ENCODE assay signal across 8 mouse cellular contexts in the genomic region with DNA sequence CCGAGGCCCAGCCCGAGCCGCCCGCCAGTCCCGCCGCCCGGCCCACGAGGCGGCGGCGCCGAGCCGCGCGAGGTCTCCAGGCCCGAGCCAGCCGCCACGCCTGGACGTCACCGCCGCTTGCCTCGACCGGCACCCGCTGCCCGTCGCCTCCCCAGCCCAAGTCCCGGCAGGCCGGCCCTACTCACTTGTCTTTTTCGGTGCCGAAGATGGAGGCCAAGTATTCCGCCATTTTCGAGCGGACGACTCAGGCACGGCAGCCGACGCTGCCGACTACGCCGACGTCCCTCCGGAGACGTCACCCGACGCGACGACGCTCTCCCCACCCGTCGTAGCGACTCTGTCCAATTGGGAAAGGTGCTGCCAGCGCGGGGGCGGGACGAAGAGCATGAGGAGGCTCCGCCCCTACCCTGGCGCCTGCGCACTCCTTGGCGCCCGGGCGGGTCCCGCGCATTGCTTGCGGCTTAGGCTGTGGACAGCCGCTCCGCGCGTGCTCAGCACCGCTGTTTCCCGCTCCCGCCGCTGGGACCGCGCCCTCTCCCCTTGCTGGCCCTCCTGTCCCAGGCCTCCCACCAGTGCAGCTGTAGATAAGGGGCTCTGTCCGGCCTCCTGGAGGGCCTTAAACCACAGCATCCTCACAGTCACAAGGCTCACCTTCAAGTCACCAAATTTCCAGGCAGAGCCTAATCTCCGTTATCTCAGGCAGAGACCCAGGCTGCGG. TPM values are rescaled to one million over a fixed set of nuclear protein-coding genes. Genes with fewer than 3 reads are reported as not detected.
DNase-seq lines count a peak whose midpoint lies in the region; ATAC-seq and TF ChIP-seq lines count a peak whose summit lies in the region.

Gene U2af1, minus strand, starts transcription at position 425 of the 718 bp plus-strand sequence.

- H3K4me1 ChIP-seq in G1E (ENCODE audit: insufficient read depth, low read depth, low read length): peaks cover 44% of the 10 kb centered on the region
- peaks cover 18% of the 10 kb centered on the region for H3K4me1 ChIP-seq in forebrain, embryonic 16.5 days (replicated peaks; ENCODE audit: control insufficient read depth, insufficient read depth, low read length)
- peaks cover 6% of the 10 kb centered on the region for H3K4me1 ChIP-seq in lung, embryonic 14.5 days (ENCODE audit: insufficient read depth)
- peaks cover 7% of the 10 kb centered on the region for H3K4me1 ChIP-seq in olfactory bulb, adult 2 months (ENCODE audit: control insufficient read depth, insufficient read depth, low read length)
- peaks cover 17% of the 10 kb centered on the region for H3K4me1 ChIP-seq in thymus, adult 2 months (replicated peaks; ENCODE audit: control insufficient read depth, insufficient read depth, low read length)

- TF ChIP-seq POLR2A in olfactory bulb, adult 2 months (IDR thresholded peaks at IDR 0.05; ENCODE audit: insufficient read depth, low read depth, low read length): peak; percentile 97
- TF ChIP-seq POLR2A in thymus, adult 2 months (IDR thresholded peaks at IDR 0.05; ENCODE audit: control insufficient read depth, extremely low read depth, insufficient read depth, low read length, poor library complexity): peak; percentile 66

- H3K4me3 ChIP-seq in G1E (ENCODE audit: low read depth, low read length): peak within 1 kb of the TSS; percentile 89
- peak within 1 kb of the TSS; percentile 49 for H3K4me3 ChIP-seq in forebrain, embryonic 16.5 days (replicated peaks; ENCODE audit: low read length)
- peak within 1 kb of the TSS; percentile 78 for H3K4me3 ChIP-seq in layer of hippocampus, adult 2 months
- peak within 1 kb of the TSS; percentile 91 for H3K4me3 ChIP-seq in lung, embryonic 14.5 days (ENCODE audit: low read depth, low read length)
- peak within 1 kb of the TSS; percentile 84 for H3K4me3 ChIP-seq in olfactory bulb, adult 2 months (ENCODE audit: insufficient read depth, low read depth, low read length)
- H3K4me3 ChIP-seq in thymus, adult 2 months (ENCODE audit: control insufficient read depth, insufficient read depth, low read length): peak within 1 kb of the TSS; percentile 75

- no peak for TF ChIP-seq CTCF in G1E (IDR thresholded peaks at IDR 0.05; ENCODE audit: low read depth, low read length)
- peak; percentile 35; the same call in 1 of the 2 replicates for TF ChIP-seq CTCF in layer of hippocampus, adult 2 months (conservative IDR thresholded peaks at IDR 0.05)
- TF ChIP-seq CTCF in lung, embryonic 14.5 days (IDR thresholded peaks at IDR 0.05; ENCODE audit: low read depth): no peak
- no peak for TF ChIP-seq CTCF in olfactory bulb, adult 2 months (IDR thresholded peaks at IDR 0.05; ENCODE audit: insufficient read depth, low read depth, low read length)
- peak; percentile 51 for TF ChIP-seq CTCF in thymus, adult 2 months (IDR thresholded peaks at IDR 0.05; ENCODE audit: borderline replicate concordance, control insufficient read depth, extremely low read depth, insufficient read depth, low read length, poor library complexity)

- H3K27me3 ChIP-seq in G1E (ENCODE audit: insufficient read depth, low read length): no peaks in the 10 kb centered on the region
- no peaks in the 10 kb centered on the region for H3K27me3 ChIP-seq in forebrain, embryonic 16.5 days (replicated peaks; ENCODE audit: control insufficient read depth, insufficient read depth, low read length)
- H3K27me3 ChIP-seq in lung, embryonic 14.5 days (ENCODE audit: insufficient read depth, low read length): no peaks in the 10 kb centered on the region
- no peaks in the 10 kb centered on the region for H3K27me3 ChIP-seq in thymus, adult 2 months (ENCODE audit: control insufficient read depth, insufficient read depth, low read length)

- ATAC-seq in G1E (ENCODE audit: extremely low read depth, insufficient number of reproducible peaks, low FRiP score, poor library complexity, severe bottlenecking): peak; percentile 93
- peak; percentile 98 for ATAC-seq in forebrain, embryonic 16.5 days
- ATAC-seq in lung, embryonic 14.5 days (ENCODE audit: insufficient read depth): peak; percentile 98

- intact Hi-C loops in heart, postnatal 36 days (cut with DNase I): loop anchor here (2.0 to 5.0 kb wide), 3 partner anchors 20 to 146 kb away; no protein-coding TSS in a partner anchor

- H3K4me2 ChIP-seq in forebrain, embryonic 16.5 days (ENCODE audit: low read length): peak within 1 kb of the TSS; percentile 74
- peak within 1 kb of the TSS; percentile 77 for H3K4me2 ChIP-seq in lung, embryonic 14.5 days

- under 1% methylated on average over 72 of the region's 77 CpGs for WGBS in forebrain, embryonic 16.5 days
- under 1% methylated on average over 74 of the region's 77 CpGs for WGBS in lung, embryonic 14.5 days
- WGBS in olfactory bulb, adult 2 months: under 1% methylated on average over 77 of the region's 77 CpGs
- WGBS in thymus, adult 2 months: under 1% methylated on average over 77 of the region's 77 CpGs

- no peaks in the 10 kb centered on the region for H3K9me3 ChIP-seq in G1E (replicated peaks)
- no peaks in the 10 kb centered on the region for H3K9me3 ChIP-seq in forebrain, embryonic 16.5 days (ENCODE audit: control insufficient read depth, low read length)
- H3K9me3 ChIP-seq in lung, embryonic 14.5 days (ENCODE audit: low read depth, low read length): no peaks in the 10 kb centered on the region

- peak within 1 kb of the TSS; percentile 73 for H3K27ac ChIP-seq in forebrain, embryonic 16.5 days (ENCODE audit: low read length)
- peak within 1 kb of the TSS; percentile 93 for H3K27ac ChIP-seq in layer of hippocampus, adult 2 months
- peak within 1 kb of the TSS; percentile 86 for H3K27ac ChIP-seq in lung, embryonic 14.5 days (ENCODE audit: low read depth)
- peak within 1 kb of the TSS; percentile 92 for H3K27ac ChIP-seq in olfactory bulb, adult 2 months (ENCODE audit: insufficient read depth, low read depth, low read length)
- peak within 1 kb of the TSS; percentile 17 for H3K27ac ChIP-seq in thymus, adult 2 months (ENCODE audit: control insufficient read depth, insufficient read depth, low read length)

- peak; percentile 98 for DNase-seq in G1E (ENCODE audit: low spot score)
- DNase-seq in cerebellum, adult 18-20 months: peak; percentile 97 to 99
- peak; percentile 98 to 99 for DNase-seq in heart, postnatal 36 days
- peak; percentile 98 to 99 for DNase-seq in layer of hippocampus, adult 2 months (ENCODE audit: low spot score in 2 of 2)
- peak; percentile 99 for DNase-seq in lung, embryonic 14.5 days
- DNase-seq in thymus, adult 2 months: peak; percentile 98

- H3K9ac ChIP-seq in forebrain, embryonic 16.5 days (replicated peaks; ENCODE audit: low read depth, low read length): peak within 1 kb of the TSS; percentile 80
- H3K9ac ChIP-seq in lung, embryonic 14.5 days: peak within 1 kb of the TSS; percentile 97

- H3K36me3 ChIP-seq in G1E (replicated peaks): peaks cover 36% of the 10 kb centered on the region
- H3K36me3 ChIP-seq in forebrain, embryonic 16.5 days (ENCODE audit: control insufficient read depth, insufficient read depth): peaks cover 9% of the 10 kb centered on the region
- peaks cover 35% of the 10 kb centered on the region for H3K36me3 ChIP-seq in lung, embryonic 14.5 days (ENCODE audit: insufficient read depth)
- H3K36me3 ChIP-seq in thymus, adult 2 months (ENCODE audit: control insufficient read depth, insufficient read depth, low read length): peaks cover 14% of the 10 kb centered on the region

RNA-seq across cellular contexts. Expression of gene U2af1, which starts in this region (rescaled TPM):
- 72.5 and 104 TPM in 2 replicates for total RNA-seq in G1E (2014; fragmentation: Nextera tagmentation)
- 259 and 261 TPM in 2 replicates for total RNA-seq in G1E (2017)
- 124 and 130 TPM in 2 replicates for polyA plus RNA-seq in G1E (2012)
- polyA plus RNA-seq in forebrain, embryonic 16.5 days (2015; fragmentation: Nextera tagmentation; extraction: Ambion mirVana): 266 and 267 TPM in 2 replicates
- 10 to 100 TPM; 69.0 to 71.9 TPM for total RNA-seq in heart, postnatal 36 days (2021)
- total RNA-seq in layer of hippocampus, adult 2 months (2021): 100 to 1,000 TPM; 125 to 131 TPM
- polyA plus RNA-seq in lung, embryonic 14.5 days (2014; fragmentation: Nextera tagmentation; extraction: Ambion mirVana): 174 and 202 TPM in 2 replicates
- polyA plus RNA-seq in olfactory bulb, adult 2 months (2012; ENCODE audit: insufficient read depth, insufficient read length, low replicate concordance, missing spikeins): 633 TPM in 1 of 2 replicates, not detected in the other
- 102 and 114 TPM in 2 replicates for polyA plus RNA-seq in thymus, adult 2 months (2012; rRNA removed)

Comparison
In these comparisons a context has a peak if more than half of its experiments do, and no peak if none do; other contexts are left out.
1. Peak in every context shown above with its lines: DNase-seq, ATAC-seq, H3K4me3 ChIP-seq and H3K27ac ChIP-seq.
2. CTCF ChIP-seq: peak in layer of hippocampus, adult 2 months (single experiment) and thymus, adult 2 months (single experiment); none in G1E (single experiment), lung, embryonic 14.5 days (single experiment) and olfactory bulb, adult 2 months (single experiment).
3. H3K27ac ChIP-seq: peak in every context shown above with its lines; median percentile 93 in layer of hippocampus, adult 2 months; 92 in olfactory bulb, adult 2 months; 86 in lung, embryonic 14.5 days; 73 in forebrain, embryonic 16.5 days; 17 in thymus, adult 2 months.